ENCODE assay signal across 15 mouse cellular contexts in the genomic region with DNA sequence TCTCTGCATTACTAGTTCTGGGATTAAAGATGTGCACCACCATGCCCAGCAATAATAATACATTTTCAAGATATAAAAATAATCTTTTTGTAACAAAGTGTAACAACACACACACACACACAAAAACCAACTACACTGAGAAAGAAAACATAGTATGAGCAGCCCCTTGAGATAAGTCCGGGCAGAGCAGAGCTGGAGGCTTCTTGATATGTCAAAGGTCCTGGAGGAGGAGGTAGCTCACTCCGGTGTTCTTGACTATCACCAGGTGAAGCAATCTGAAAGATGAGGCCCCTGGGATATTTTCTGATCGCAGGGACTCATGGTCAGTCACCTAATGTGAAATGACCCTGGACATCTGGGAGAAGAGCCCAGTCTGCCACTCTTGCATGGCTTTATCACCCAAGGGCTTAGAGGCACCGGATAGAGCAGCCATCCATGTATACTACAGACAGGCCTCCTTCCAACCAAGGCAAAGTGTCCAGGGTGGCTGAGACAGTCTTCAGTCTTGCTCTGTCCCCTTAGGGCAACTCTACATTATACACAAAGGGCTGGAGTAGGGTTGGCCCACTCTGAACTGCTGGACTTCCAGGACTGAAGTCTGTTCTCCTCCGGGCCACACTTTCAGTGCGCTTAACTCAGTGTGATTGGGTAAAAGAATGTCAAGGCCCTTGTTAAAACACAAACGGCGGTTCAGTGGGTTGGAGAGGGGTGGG. TPM values are rescaled to one million over a fixed set of nuclear protein-coding genes. Genes with fewer than 3 reads are reported as not detected.
DNase-seq lines count a peak whose midpoint lies in the region; ATAC-seq and TF ChIP-seq lines count a peak whose summit lies in the region.
"Had no signal": no experiment of that assay in that cellular context is flagged by ENCODE, and none has a peak within 500 bp of the region (broad histone marks: within the 10 kb centered on the region; RNA-seq: fewer than 3 reads in every experiment).

No protein-coding gene starts in this region.

- 84% methylated on average over 8 of the region's 8 CpGs for WGBS in hindbrain, embryonic 12.5 days
- 79% methylated on average over 8 of the region's 8 CpGs for WGBS in hindbrain, embryonic 13.5 days
- WGBS in liver, embryonic 11.5 days, result 73% methylated on average over 8 of the region's 8 CpGs

- TF ChIP-seq CTCF in testis, adult 2 months (IDR thresholded peaks at IDR 0.05; ENCODE audit: control insufficient read depth, insufficient read depth, insufficient replicate concordance, low read depth, low read length), result no peak

- H3K9me3 ChIP-seq in hindbrain, embryonic 12.5 days (replicated peaks), result no peaks in the 10 kb centered on the region
- no peaks in the 10 kb centered on the region for H3K9me3 ChIP-seq in hindbrain, embryonic 13.5 days
- H3K9me3 ChIP-seq in liver, embryonic 11.5 days (ENCODE audit: control insufficient read depth, low read length), result no peaks in the 10 kb centered on the region
- H3K9me3 ChIP-seq: embryonic facial prominence, embryonic 15.5 days had no signal

- 0 out of 2 replicates have a peak, but pooled peaks cover 5% of the 10 kb centered on the region for H3K4me1 ChIP-seq in hindbrain, embryonic 12.5 days
- peaks cover 6% of the 10 kb centered on the region; the same call in 1 of the 2 replicates for H3K4me1 ChIP-seq in hindbrain, embryonic 13.5 days (replicated peaks)
- H3K4me1 ChIP-seq in testis, adult 2 months (ENCODE audit: control insufficient read depth, insufficient read depth, low read length), result no peaks in the 10 kb centered on the region
- H3K4me1 ChIP-seq in liver, embryonic 11.5 days (replicated peaks; ENCODE audit: control insufficient read depth, insufficient read depth, low read length), result peaks cover 34% of the 10 kb centered on the region

- no peak overlapping the region for H3K4me3 ChIP-seq in hindbrain, embryonic 12.5 days
- no peak overlapping the region for H3K4me3 ChIP-seq in hindbrain, embryonic 13.5 days
- H3K4me3 ChIP-seq in testis, adult 2 months (ENCODE audit: control insufficient read depth, low read depth, low read length), result no peak overlapping the region
- no peak overlapping the region for H3K4me3 ChIP-seq in liver, embryonic 11.5 days (ENCODE audit: low read depth, low read length)
- H3K4me3 ChIP-seq: embryonic facial prominence, embryonic 15.5 days had no signal

- no peak overlapping the region for H3K4me2 ChIP-seq in hindbrain, embryonic 12.5 days (replicated peaks)
- no peak overlapping the region for H3K4me2 ChIP-seq in hindbrain, embryonic 13.5 days
- no peak overlapping the region for H3K4me2 ChIP-seq in liver, embryonic 11.5 days
- H3K4me2 ChIP-seq: embryonic facial prominence, embryonic 15.5 days had no signal

- peak overlapping the region; percentile 25; the same call in 1 of the 2 replicates for H3K27ac ChIP-seq in hindbrain, embryonic 12.5 days
- H3K27ac ChIP-seq in hindbrain, embryonic 13.5 days, result no peak overlapping the region
- 0 out of 2 replicates have a peak overlapping the region, but pooled peaks have one; percentile 6 for H3K27ac ChIP-seq in testis, adult 2 months (ENCODE audit: control insufficient read depth, insufficient read depth, low read depth, low read length)
- peak overlapping the region; percentile 88 for H3K27ac ChIP-seq in liver, embryonic 11.5 days (ENCODE audit: low read depth, low read length)

- ATAC-seq in hindbrain, embryonic 12.5 days (ENCODE audit: low FRiP score), result no peak
- ATAC-seq in hindbrain, embryonic 13.5 days (ENCODE audit: low FRiP score), result no peak
- 0 out of 2 replicates have a peak, but pooled peaks have one; percentile 35 for ATAC-seq in liver, embryonic 11.5 days (replicated peaks; ENCODE audit: low FRiP score)
- ATAC-seq: forebrain, postnatal 0 days; Patski had no signal

- H3K9ac ChIP-seq in hindbrain, embryonic 12.5 days, result no peak overlapping the region
- no peak overlapping the region for H3K9ac ChIP-seq in hindbrain, embryonic 13.5 days
- peak overlapping the region; percentile 22; the same call in 1 of the 2 replicates for H3K9ac ChIP-seq in liver, embryonic 11.5 days (ENCODE audit: low read depth, low read length)
- H3K9ac ChIP-seq: embryonic facial prominence, embryonic 15.5 days; forebrain, postnatal 0 days had no signal

- no peak for TF ChIP-seq POLR2A in testis, adult 2 months (IDR thresholded peaks at IDR 0.05; ENCODE audit: control insufficient read depth, low read depth, low read length)

- no peaks in the 10 kb centered on the region for H3K36me3 ChIP-seq in hindbrain, embryonic 12.5 days
- H3K36me3 ChIP-seq in hindbrain, embryonic 13.5 days, result no peaks in the 10 kb centered on the region
- no peaks in the 10 kb centered on the region for H3K36me3 ChIP-seq in testis, adult 2 months (ENCODE audit: control insufficient read depth, insufficient read depth, low read length)
- H3K36me3 ChIP-seq in liver, embryonic 11.5 days (ENCODE audit: control insufficient read depth, insufficient read depth, low read length), result no peaks in the 10 kb centered on the region
- H3K36me3 ChIP-seq: embryonic facial prominence, embryonic 15.5 days had no signal

- no peak for DNase-seq in testis, postnatal 10 days (ENCODE audit: low spot score)
- no peak for DNase-seq in liver, embryonic 11.5 days (ENCODE audit: low spot score)
- no peak for DNase-seq in urinary bladder, postnatal 10 days (ENCODE audit: low spot score)
- DNase-seq in cerebellum, postnatal 10 days, result no peak
- no peak for DNase-seq in retina, postnatal 1 day
- DNase-seq: cerebellum, adult 8-10 months; forebrain, postnatal 0 days; heart, adult 11 months; heart, postnatal 36 days had no signal

- no peaks in the 10 kb centered on the region for H3K27me3 ChIP-seq in hindbrain, embryonic 12.5 days
- H3K27me3 ChIP-seq in hindbrain, embryonic 13.5 days, result no peaks in the 10 kb centered on the region
- no peaks in the 10 kb centered on the region for H3K27me3 ChIP-seq in testis, adult 2 months (ENCODE audit: control insufficient read depth, insufficient read depth, low read length)
- no peaks in the 10 kb centered on the region for H3K27me3 ChIP-seq in liver, embryonic 11.5 days (replicated peaks; ENCODE audit: control insufficient read depth, insufficient read depth, low read length)
- H3K27me3 ChIP-seq: embryonic facial prominence, embryonic 15.5 days; Patski had no signal

RNA-seq across cellular contexts. Expression of a gene that starts 45.6 kb away (rescaled TPM):
- 2,735 and 2,863 TPM in 2 replicates for polyA plus RNA-seq in hindbrain, embryonic 12.5 days (2016; fragmentation: Nextera tagmentation; extraction: Ambion mirVana)
- 2,123 and 2,193 TPM in 2 replicates for polyA plus RNA-seq in hindbrain, embryonic 13.5 days (2015; fragmentation: Nextera tagmentation; extraction: Ambion mirVana)
- 126 and 135 TPM in 2 replicates for polyA plus RNA-seq in testis, adult 2 months (2012; rRNA removed)
- 2,666 and 2,805 TPM in 2 replicates for polyA plus RNA-seq in liver, embryonic 11.5 days (2014; fragmentation: Nextera tagmentation; extraction: Ambion mirVana)

RNA-seq across cellular contexts. Expression of a gene that starts 54.8 kb away (rescaled TPM):
- not detected in 2 replicates for polyA plus RNA-seq in hindbrain, embryonic 12.5 days (2016; fragmentation: Nextera tagmentation; extraction: Ambion mirVana)
- polyA plus RNA-seq in hindbrain, embryonic 13.5 days (2015; fragmentation: Nextera tagmentation; extraction: Ambion mirVana), result not detected in 2 replicates
- 140 and 142 TPM in 2 replicates for polyA plus RNA-seq in testis, adult 2 months (2012; rRNA removed)
- not detected in 2 replicates for polyA plus RNA-seq in liver, embryonic 11.5 days (2014; fragmentation: Nextera tagmentation; extraction: Ambion mirVana)
- polyA plus RNA-seq: C2C12; embryonic facial prominence, embryonic 15.5 days; forebrain, postnatal 0 days; Patski had no signal

RNA-seq across cellular contexts. Expression of a gene that starts 54.9 kb away (rescaled TPM):
- polyA plus RNA-seq in hindbrain, embryonic 12.5 days (2016; fragmentation: Nextera tagmentation; extraction: Ambion mirVana), result 0.23 TPM in 1 of 2 replicates, not detected in the other
- not detected in 2 replicates for polyA plus RNA-seq in hindbrain, embryonic 13.5 days (2015; fragmentation: Nextera tagmentation; extraction: Ambion mirVana)
- polyA plus RNA-seq in testis, adult 2 months (2012; rRNA removed), result 11.7 and 23.8 TPM in 2 replicates
- polyA plus RNA-seq in liver, embryonic 11.5 days (2014; fragmentation: Nextera tagmentation; extraction: Ambion mirVana), result not detected in 2 replicates
- polyA plus RNA-seq: embryonic facial prominence, embryonic 15.5 days; Patski had no signal

Comparison
In these comparisons a context has a peak if more than half of its experiments do, and no peak if none do; other contexts are left out.
1. RNA of a gene that starts 45.6 kb away (polyA plus RNA-seq): 2,666 to 2,805 TPM in liver, embryonic 11.5 days, 2,735 to 2,863 TPM in hindbrain, embryonic 12.5 days and 2,123 to 2,193 TPM in hindbrain, embryonic 13.5 days; 126 to 135 TPM in testis, adult 2 months; every median in the first group is over 10 times any median in the second.
2. RNA of a gene that starts 54.8 kb away (polyA plus RNA-seq): 140 to 142 TPM in testis, adult 2 months; not detected in hindbrain, embryonic 12.5 days, not detected in hindbrain, embryonic 13.5 days and not detected in liver, embryonic 11.5 days; every median in the first group is over 100 times any median in the second.
3. RNA of a gene that starts 54.9 kb away (polyA plus RNA-seq): 11.7 to 23.8 TPM in testis, adult 2 months; 0.23 TPM in hindbrain, embryonic 12.5 days, not detected in hindbrain, embryonic 13.5 days and not detected in liver, embryonic 11.5 days; every median in the first group is over 10 times any median in the second.